Mouse (Mus musculus) ES-Bruce4 (cell line): ENCODE results near the gene Arhgap9. TPM values are rescaled to one million over a fixed set of nuclear protein-coding genes. Genes with fewer than 3 reads are reported as not detected.

ENCODE experiments used
- H3K27ac ChIP-seq: 2 replicates; pipeline ENCODE4 v1.5.1; 2012; ENCODE audit warnings: low read length, inconsistent platforms; ENCODE audit not compliant: insufficient read depth
- H3K27me3 ChIP-seq: 2 replicates; pipeline ENCODE4 v1.6.1; 2012; ENCODE audit warnings: mild to moderate bottlenecking, low read length, inconsistent platforms; ENCODE audit not compliant: control insufficient read depth, poor library complexity, insufficient read depth, severe bottlenecking
- H3K36me3 ChIP-seq: 2 replicates; pipeline ENCODE4 v1.6.1; 2012; ENCODE audit warnings: inconsistent platforms, mild to moderate bottlenecking, low read length, moderate library complexity; ENCODE audit not compliant: control insufficient read depth, poor library complexity, insufficient read depth, severe bottlenecking
- H3K4me1 ChIP-seq: one replicate; pipeline ENCODE4 v1.8.1; 2011; ENCODE audit warnings: low read length; ENCODE audit not compliant: control insufficient read depth, insufficient read depth
- H3K4me3 ChIP-seq: 2 replicates; pipeline ENCODE4 v1.5.1; 2011; ENCODE audit warnings: low read depth, mild to moderate bottlenecking, low read length
- H3K9ac ChIP-seq: 2 replicates; pipeline ENCODE4 v1.6.1; 2012; ENCODE audit warnings: low read depth, mild to moderate bottlenecking, inconsistent platforms; ENCODE audit not compliant: poor library complexity, severe bottlenecking
- H3K9me3 ChIP-seq: replicated peaks from 2 replicates; pipeline ENCODE4 v1.6.1; 2012; ENCODE audit warnings: mild to moderate bottlenecking, low read length, inconsistent platforms; ENCODE audit not compliant: control insufficient read depth, poor library complexity, insufficient read depth, severe bottlenecking
- CTCF ChIP-seq: IDR thresholded peaks from one replicate; pipeline ENCODE4 v1.8.1; 2011; ENCODE audit warnings: low read depth, low read length
- EP300 ChIP-seq: IDR thresholded peaks from 2 replicates; pipeline ENCODE4 v1.6.1; 2011; ENCODE audit warnings: low read depth, low read length; ENCODE audit not compliant: insufficient read depth
- POLR2A ChIP-seq: IDR thresholded peaks from one replicate; pipeline ENCODE4 v1.8.1; 2011; ENCODE audit warnings: low read length; ENCODE audit not compliant: insufficient read depth
- polyA plus RNA-seq: library from polyadenylated mRNA; stranded (reverse); fragments of >200 nt; gene quantifications from 2 replicates; pipeline ENCODE4 v1.2.4, GENCODE M21; 2011; ENCODE audit warnings: low read depth; ENCODE audit not compliant: missing spikeins, insufficient read depth, insufficient read length

Gene Arhgap9
- 8.5 and 9.1 TPM in 2 replicates for polyA plus RNA-seq

GRCm38 (mm10) chr10:127321621-127322020 is at the start of gene Arhgap9:
Arhgap9 (plus strand) TSS chr10:127321964.
- TF ChIP-seq EP300 (no peak), POLR2A (no peak), CTCF (no peak)
- Histone ChIP-seq H3K27me3 (no peaks in the 10 kb centered on the region), H3K36me3 (no peaks in the 10 kb centered on the region), H3K4me3 (peak within 1 kb of the TSS; percentile 13), H3K9ac (peak within 1 kb of the TSS; percentile 19; the same call in 1 of the 2 replicates), H3K9me3 (no peaks in the 10 kb centered on the region), H3K4me1 (peaks cover 10% of the 10 kb centered on the region), H3K27ac (peak within 1 kb of the TSS; percentile 59; the same call in 1 of the 2 replicates)

DNA sequence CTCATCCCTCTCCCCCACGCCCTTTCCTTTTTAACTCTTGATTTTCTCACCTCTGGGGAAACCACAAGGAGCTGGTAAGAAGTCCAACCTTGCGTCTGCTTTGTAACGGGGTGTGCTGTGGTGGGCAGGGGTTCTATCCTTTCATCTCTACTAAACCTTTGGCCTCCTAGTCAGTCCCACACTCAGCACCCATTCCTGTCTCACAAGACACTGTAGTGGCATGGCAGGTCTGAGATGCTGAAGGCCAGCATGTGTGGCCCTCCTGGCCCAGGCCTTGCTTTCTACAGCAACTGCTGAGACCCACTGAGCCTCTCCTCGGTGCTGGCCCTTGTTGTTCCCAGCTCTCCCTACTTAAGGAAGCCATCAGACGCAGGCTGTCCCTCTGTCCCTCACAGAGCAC is 49.4 kb upstream of the Arhgap9 start:
- H3K9ac ChIP-seq, result no peak overlapping the region
- H3K27me3 ChIP-seq, result no peaks in the 10 kb centered on the region
- H3K4me1 ChIP-seq, result peaks cover 3% of the 10 kb centered on the region
- no peak for TF ChIP-seq POLR2A
- no peak for TF ChIP-seq CTCF
- TF ChIP-seq EP300, result no peak
- no peaks in the 10 kb centered on the region for H3K9me3 ChIP-seq
- H3K4me3 ChIP-seq, result no peak overlapping the region
- peaks cover 12% of the 10 kb centered on the region for H3K36me3 ChIP-seq
- H3K27ac ChIP-seq, result no peak overlapping the region

DNA sequence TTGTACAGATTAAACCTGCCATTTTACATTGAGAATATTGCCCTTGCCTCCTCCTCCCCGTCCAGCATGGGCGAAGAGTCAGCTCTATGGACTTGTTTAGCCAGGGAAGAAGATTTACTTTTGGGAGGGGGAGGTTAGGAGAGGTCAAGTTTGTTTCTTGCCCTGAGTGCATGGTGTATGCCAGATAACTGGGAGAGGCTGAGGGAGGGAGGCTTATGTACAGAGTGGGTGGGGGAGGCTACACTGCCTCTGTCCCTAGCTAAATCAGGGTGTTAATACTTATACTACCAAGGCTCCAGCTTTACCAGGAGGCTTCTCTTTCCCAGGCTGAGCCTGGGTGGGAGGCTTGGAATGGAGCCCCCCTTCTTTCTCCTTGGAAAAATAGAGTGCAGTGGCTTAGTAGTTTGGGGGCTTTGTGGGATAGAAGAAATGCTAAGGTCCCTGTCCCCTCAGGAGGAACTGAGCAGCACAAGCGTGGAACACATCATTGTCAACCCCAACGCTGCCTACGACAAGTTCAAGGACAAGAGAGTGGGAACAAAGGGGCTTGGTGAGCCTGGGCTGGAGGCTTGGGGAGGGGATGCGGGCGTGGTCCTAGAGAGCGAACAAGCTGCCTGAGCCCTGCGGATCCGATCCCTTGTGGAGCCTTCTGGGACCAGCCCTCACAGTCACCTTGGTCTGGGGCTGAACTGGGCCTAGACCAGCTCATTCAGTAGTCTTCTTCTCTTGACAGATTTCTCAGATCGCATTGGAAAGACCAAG is 47.3 kb upstream of the Arhgap9 start:
- Histone ChIP-seq H3K4me3 (no peak overlapping the region), H3K4me1 (peaks cover 3% of the 10 kb centered on the region), H3K27ac (peak overlapping the region; percentile 88), H3K27me3 (no peaks in the 10 kb centered on the region), H3K9me3 (no peaks in the 10 kb centered on the region), H3K9ac (no peak overlapping the region), H3K36me3 (peaks cover 29% of the 10 kb centered on the region)
- TF ChIP-seq POLR2A (no peak), EP300 (peak; percentile 49; the same call in 1 of the 2 replicates)

DNA sequence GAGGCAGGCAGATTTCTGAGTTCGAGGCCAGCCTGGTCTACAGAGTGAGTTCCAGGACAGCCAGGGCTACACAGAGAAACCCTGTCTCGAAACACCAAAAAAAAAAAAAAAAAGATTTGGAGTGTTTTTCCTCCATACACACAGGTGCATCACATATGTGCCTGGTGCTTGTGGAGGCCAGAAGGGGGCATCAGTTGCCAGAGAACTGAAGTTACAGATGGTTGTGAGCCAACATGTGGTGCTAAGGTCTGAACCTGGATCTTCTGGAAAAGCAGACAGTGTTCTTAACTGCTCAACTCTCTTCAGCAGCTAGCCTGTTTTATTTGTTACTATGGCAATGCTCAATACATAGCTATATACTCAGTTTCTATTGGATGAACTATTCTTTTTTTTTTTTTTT is 42.0 kb upstream of the Arhgap9 start:
- peaks cover 55% of the 10 kb centered on the region for H3K36me3 ChIP-seq
- TF ChIP-seq POLR2A (no peak), CTCF (peak; percentile 16)

GRCm38 (mm10) chr10:127281316-127281715 is 40.4 kb upstream of the Arhgap9 start:
- no peaks in the 10 kb centered on the region for H3K27me3 ChIP-seq
- H3K36me3 ChIP-seq, result peaks cover 46% of the 10 kb centered on the region
- H3K4me3 ChIP-seq, result no peak overlapping the region
- no peaks in the 10 kb centered on the region for H3K4me1 ChIP-seq
- H3K9ac ChIP-seq, result no peak overlapping the region
- TF ChIP-seq CTCF, result no peak
- TF ChIP-seq EP300, result no peak
- no peak for TF ChIP-seq POLR2A
- no peak overlapping the region for H3K27ac ChIP-seq
- H3K9me3 ChIP-seq, result no peaks in the 10 kb centered on the region

More for the DNA sequence above, 42.0 kb upstream of the Arhgap9 start:
- no peaks in the 10 kb centered on the region for H3K27me3 ChIP-seq
- H3K4me3 ChIP-seq, result no peak overlapping the region
- H3K9me3 ChIP-seq, result no peaks in the 10 kb centered on the region
- no peak overlapping the region for H3K9ac ChIP-seq
- H3K27ac ChIP-seq, result no peak overlapping the region
- peaks cover 2% of the 10 kb centered on the region for H3K4me1 ChIP-seq

GRCm38 (mm10) chr10:127282620-127283215 is 39.0 kb upstream of the Arhgap9 start:
- H3K36me3 ChIP-seq, result peaks cover 41% of the 10 kb centered on the region
- no peak overlapping the region for H3K4me3 ChIP-seq
- no peaks in the 10 kb centered on the region for H3K27me3 ChIP-seq
- 0 out of 2 replicates have a peak overlapping the region, but pooled peaks have one; percentile 5 for H3K27ac ChIP-seq
- TF ChIP-seq CTCF (no peak), POLR2A (no peak), EP300 (no peak)
- H3K9me3 ChIP-seq, result no peaks in the 10 kb centered on the region
- H3K9ac ChIP-seq, result no peak overlapping the region
- peaks cover 11% of the 10 kb centered on the region for H3K4me1 ChIP-seq
